Mouse (Mus musculus): ENCODE data around the gene Stap1. TPM values are rescaled to one million over a fixed set of nuclear protein-coding genes. Genes with fewer than 3 reads are reported as not detected.

The Stap1 gene
- total and polyA plus RNA-seq, 2 experiments from 2014 or later, result 0.93 TPM; not detected in 1

- no peak for TF ChIP-seq CTCF (IDR thresholded peaks at IDR 0.05)
- DNase-seq (ENCODE audit: low spot score) (no peak), ATAC-seq (ENCODE audit: low FRiP score) (no peak)
- Histone ChIP-seq H3K4me3 (ENCODE audit: low read depth, low read length) (no peak overlapping the region), H3K36me3 (ENCODE audit: insufficient read depth, low read length) (peaks cover 12% of the 10 kb centered on the region; the same call in 1 of the 2 replicates), H3K9ac (replicated peaks; ENCODE audit: low read length, poor library complexity, severe bottlenecking) (no peak overlapping the region), H3K27me3 (ENCODE audit: insufficient read depth, low read length) (no peaks in the 10 kb centered on the region), H3K4me1 (ENCODE audit: insufficient read depth, low read length) (no peaks in the 10 kb centered on the region), H3K27ac (ENCODE audit: low read depth, low read length) (no peak overlapping the region), H3K4me2 (ENCODE audit: low read depth, low read length, poor library complexity, severe bottlenecking) (no peak overlapping the region), H3K9me3 (ENCODE audit: low read length) (no peaks in the 10 kb centered on the region)
- WGBS, result 86% methylated on average over 2 of the region's 2 CpGs
Measured at GRCm38 (mm10) chr5:86106610-86107009, 35.1 kb downstream of the Stap1 start.

GRCm38 (mm10) chr5:86111074-86111473, 39.5 kb downstream of the Stap1 start:
- ATAC-seq (ENCODE audit: low FRiP score) (no peak), DNase-seq (ENCODE audit: low spot score) (no peak)
- peaks cover 16% of the 10 kb centered on the region; the same call in 1 of the 2 replicates for H3K36me3 ChIP-seq (ENCODE audit: insufficient read depth, low read length)
- no peak overlapping the region for H3K4me3 ChIP-seq (ENCODE audit: low read depth, low read length)
- H3K4me2 ChIP-seq (ENCODE audit: low read depth, low read length, poor library complexity, severe bottlenecking), result no peak overlapping the region
- H3K4me1 ChIP-seq (ENCODE audit: insufficient read depth, low read length), result no peaks in the 10 kb centered on the region
- no peaks in the 10 kb centered on the region for H3K27me3 ChIP-seq (ENCODE audit: insufficient read depth, low read length)
- H3K27ac ChIP-seq (ENCODE audit: low read depth, low read length), result no peak overlapping the region
- WGBS, result 95% methylated on average over 1 of the region's 1 CpGs
- TF ChIP-seq CTCF (IDR thresholded peaks at IDR 0.05), result no peak
- H3K9me3 ChIP-seq (ENCODE audit: low read length), result no peaks in the 10 kb centered on the region
- H3K9ac ChIP-seq (replicated peaks; ENCODE audit: low read length, poor library complexity, severe bottlenecking), result no peak overlapping the region

- 99% methylated on average over 2 of the region's 2 CpGs for WGBS
- Histone ChIP-seq H3K4me1 (ENCODE audit: insufficient read depth, low read length) (no peaks in the 10 kb centered on the region), H3K27me3 (ENCODE audit: insufficient read depth, low read length) (no peaks in the 10 kb centered on the region), H3K4me3 (ENCODE audit: low read depth, low read length) (no peak overlapping the region), H3K9me3 (ENCODE audit: low read length) (no peaks in the 10 kb centered on the region), H3K4me2 (ENCODE audit: low read depth, low read length, poor library complexity, severe bottlenecking) (no peak overlapping the region), H3K9ac (replicated peaks; ENCODE audit: low read length, poor library complexity, severe bottlenecking) (no peak overlapping the region), H3K36me3 (ENCODE audit: insufficient read depth, low read length) (peaks cover 15% of the 10 kb centered on the region; the same call in 1 of the 2 replicates), H3K27ac (ENCODE audit: low read depth, low read length) (no peak overlapping the region)
- ATAC-seq (ENCODE audit: low FRiP score) (no peak), DNase-seq (ENCODE audit: low spot score) (no peak)
- TF ChIP-seq CTCF (IDR thresholded peaks at IDR 0.05), result no peak
Measured at GRCm38 (mm10) chr5:86113037-86113436, 41.5 kb downstream of the Stap1 start.

GRCm38 (mm10) chr5:86113997-86114396, 42.5 kb downstream of the Stap1 start:
- no peak for TF ChIP-seq CTCF (IDR thresholded peaks at IDR 0.05)
- 84% methylated on average over 1 of the region's 1 CpGs for WGBS
- Histone ChIP-seq H3K4me3 (ENCODE audit: low read depth, low read length) (no peak overlapping the region), H3K27ac (ENCODE audit: low read depth, low read length) (no peak overlapping the region), H3K9ac (replicated peaks; ENCODE audit: low read length, poor library complexity, severe bottlenecking) (no peak overlapping the region), H3K4me1 (ENCODE audit: insufficient read depth, low read length) (no peaks in the 10 kb centered on the region), H3K4me2 (ENCODE audit: low read depth, low read length, poor library complexity, severe bottlenecking) (no peak overlapping the region), H3K27me3 (ENCODE audit: insufficient read depth, low read length) (no peaks in the 10 kb centered on the region), H3K36me3 (ENCODE audit: insufficient read depth, low read length) (peaks cover 22% of the 10 kb centered on the region), H3K9me3 (ENCODE audit: low read length) (no peaks in the 10 kb centered on the region)
- ATAC-seq (ENCODE audit: low FRiP score) (no peak), DNase-seq (ENCODE audit: low spot score) (no peak)

GRCm38 (mm10) chr5:86118457-86119094, 47.0 kb downstream of the Stap1 start:
- WGBS, result 91% methylated on average over 9 of the region's 9 CpGs
- no peaks in the 10 kb centered on the region for H3K9me3 ChIP-seq (ENCODE audit: low read length)
- H3K36me3 ChIP-seq (ENCODE audit: insufficient read depth, low read length), result peaks cover 20% of the 10 kb centered on the region
- no peaks in the 10 kb centered on the region for H3K27me3 ChIP-seq (ENCODE audit: insufficient read depth, low read length)
- H3K4me3 ChIP-seq (ENCODE audit: low read depth, low read length), result no peak overlapping the region
- H3K4me1 ChIP-seq (ENCODE audit: insufficient read depth, low read length), result no peaks in the 10 kb centered on the region
- no peak for TF ChIP-seq CTCF (IDR thresholded peaks at IDR 0.05)
- no peak overlapping the region for H3K4me2 ChIP-seq (ENCODE audit: low read depth, low read length, poor library complexity, severe bottlenecking)
- no peak overlapping the region for H3K9ac ChIP-seq (replicated peaks; ENCODE audit: low read length, poor library complexity, severe bottlenecking)
- DNase-seq (ENCODE audit: low spot score), result no peak
- H3K27ac ChIP-seq (ENCODE audit: low read depth, low read length), result no peak overlapping the region
- no peak for ATAC-seq (ENCODE audit: low FRiP score)

GRCm38 (mm10) chr5:86128749-86129148, 57.2 kb downstream of the Stap1 start:
- DNase-seq (ENCODE audit: low spot score) (no peak), ATAC-seq (ENCODE audit: low FRiP score) (no peak)
- Histone ChIP-seq H3K27ac (ENCODE audit: low read depth, low read length) (no peak overlapping the region), H3K27me3 (ENCODE audit: insufficient read depth, low read length) (no peaks in the 10 kb centered on the region), H3K4me1 (ENCODE audit: insufficient read depth, low read length) (no peaks in the 10 kb centered on the region), H3K4me3 (ENCODE audit: low read depth, low read length) (no peak overlapping the region), H3K9ac (replicated peaks; ENCODE audit: low read length, poor library complexity, severe bottlenecking) (no peak overlapping the region), H3K36me3 (ENCODE audit: insufficient read depth, low read length) (peaks cover 16% of the 10 kb centered on the region; the same call in 1 of the 2 replicates), H3K9me3 (ENCODE audit: low read length) (no peaks in the 10 kb centered on the region), H3K4me2 (ENCODE audit: low read depth, low read length, poor library complexity, severe bottlenecking) (no peak overlapping the region)
- 98% methylated on average over 1 of the region's 1 CpGs for WGBS
- TF ChIP-seq CTCF (IDR thresholded peaks at IDR 0.05), result no peak

All from midbrain, postnatal 0 days (tissue).